Mouse (Mus musculus) embryo, embryonic 10.5 days (tissue): ENCODE measurements at regions not wholly inside any gene's neighbourhood (a gene's known extent, or its start where the extent isn't known, plus 50 kb on each side); places are given as distances from the start of the nearest gene placed in this dataset.

Source experiments
- DNase-seq: peaks from one replicate; pipeline ENCODE4 v3.0.0-alpha.2; 2015; ENCODE audit warnings: low spot score

DNA sequence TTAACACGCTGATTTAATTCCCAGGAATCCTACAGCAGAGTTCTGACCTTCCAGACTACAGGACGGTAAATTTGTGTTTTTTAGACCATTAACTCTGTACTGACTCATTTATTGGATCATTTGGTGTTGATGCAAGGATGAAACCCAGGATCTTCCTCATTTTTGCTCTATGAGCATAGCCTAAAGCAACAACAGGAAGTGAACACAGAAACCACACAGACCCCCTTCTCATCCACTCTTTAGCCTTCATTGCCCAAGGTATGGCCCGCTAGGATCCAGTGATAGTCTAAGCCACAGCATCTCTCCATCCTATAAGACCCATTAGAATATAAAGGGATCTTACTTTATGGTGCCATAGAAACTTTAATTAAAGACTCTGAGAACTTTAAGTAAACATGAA is 56.5 kb upstream of the Grin2b start:
- no peak for DNase-seq

- no peak for DNase-seq
Measured at GRCm38 (mm10) chr6:136235473-136235872, 62.2 kb upstream of the Grin2b start.

DNA sequence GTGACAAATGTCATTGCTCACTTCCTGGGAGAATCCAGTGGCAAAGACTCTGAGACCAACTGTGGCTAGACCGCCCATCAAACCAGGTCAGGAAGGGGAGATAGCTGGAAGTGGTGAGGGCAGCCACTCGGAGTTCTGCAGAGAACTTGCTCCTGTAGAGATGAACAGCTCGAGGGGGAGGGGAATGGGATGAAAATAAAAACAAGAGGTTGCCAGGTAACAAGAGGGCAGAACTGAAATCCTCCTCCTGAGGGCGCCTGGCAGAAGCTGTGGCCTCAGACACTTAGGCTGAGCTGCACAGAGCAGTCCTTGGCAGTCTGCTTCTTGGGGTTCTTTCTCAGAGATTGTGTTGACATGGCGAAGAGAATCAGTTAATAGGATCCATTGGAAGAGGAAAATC is 65.7 kb upstream of the Grin2b start:
- DNase-seq: peak; percentile 46

- no peak for DNase-seq
Measured at GRCm38 (mm10) chr6:136239416-136239815, 66.1 kb upstream of the Grin2b start.

DNA sequence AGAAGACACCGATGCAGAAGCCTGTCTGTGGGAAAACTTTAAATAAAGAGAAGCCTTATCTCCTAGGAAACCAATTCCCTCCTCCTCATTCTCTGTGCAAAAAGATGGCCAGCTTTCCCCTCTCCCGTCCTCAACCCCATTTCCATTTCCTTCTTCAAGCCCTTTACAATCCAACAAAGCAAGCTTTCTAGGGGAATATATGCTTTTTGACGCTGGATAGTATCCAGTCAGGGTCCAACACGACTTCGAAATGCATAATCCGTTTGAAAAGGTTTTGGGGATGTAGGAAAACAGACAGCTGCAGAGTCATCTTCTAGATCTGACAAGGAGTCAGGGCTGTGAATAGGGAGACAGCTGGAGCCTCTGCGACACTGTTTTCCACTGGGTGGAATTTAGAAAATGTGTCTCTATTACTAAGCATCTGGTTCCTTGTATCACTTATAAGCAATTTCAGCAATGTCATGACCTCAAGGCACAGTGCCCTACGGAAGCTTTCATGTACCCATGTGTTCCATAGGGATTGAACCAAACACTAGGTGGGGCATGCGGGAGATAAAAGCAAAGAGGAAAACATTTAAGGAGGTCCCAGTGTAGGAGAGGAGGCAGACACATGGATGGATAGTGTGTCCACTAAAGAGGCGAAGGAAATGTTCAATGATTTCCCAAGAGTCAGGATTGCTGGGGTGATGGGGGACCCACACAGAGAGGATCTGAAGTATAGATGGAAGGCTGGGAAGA is 68.4 kb upstream of the Grin2b start:
- peak; percentile 17 for DNase-seq

DNA sequence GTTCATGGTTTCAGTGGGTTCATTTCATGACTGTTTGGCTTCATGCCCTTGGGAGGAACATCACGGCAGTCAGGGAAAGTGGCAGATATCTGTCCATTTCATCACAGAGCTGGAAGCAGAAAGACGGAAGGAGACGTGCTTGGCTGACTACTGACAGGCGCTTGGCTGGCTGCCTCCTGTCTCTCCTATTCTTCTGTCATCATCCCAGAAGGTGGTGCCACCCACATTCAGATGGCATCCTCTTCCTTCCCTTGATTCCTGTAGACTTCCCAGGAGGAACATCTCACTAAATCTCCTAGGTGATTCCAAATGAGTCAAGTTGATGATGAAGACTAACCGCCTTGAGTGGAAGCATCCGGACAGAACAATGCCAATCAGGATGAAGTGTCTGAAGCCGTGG is 71.6 kb upstream of the Grin2b start:
- no peak for DNase-seq

GRCm38 (mm10) chr6:136255726-136256512 is 71.4 kb upstream of the Gm8994 start:
- DNase-seq: no peak

- no peak for DNase-seq
Measured at GRCm38 (mm10) chr6:136275742-136276141, 51.6 kb upstream of the Gm8994 start.

DNA sequence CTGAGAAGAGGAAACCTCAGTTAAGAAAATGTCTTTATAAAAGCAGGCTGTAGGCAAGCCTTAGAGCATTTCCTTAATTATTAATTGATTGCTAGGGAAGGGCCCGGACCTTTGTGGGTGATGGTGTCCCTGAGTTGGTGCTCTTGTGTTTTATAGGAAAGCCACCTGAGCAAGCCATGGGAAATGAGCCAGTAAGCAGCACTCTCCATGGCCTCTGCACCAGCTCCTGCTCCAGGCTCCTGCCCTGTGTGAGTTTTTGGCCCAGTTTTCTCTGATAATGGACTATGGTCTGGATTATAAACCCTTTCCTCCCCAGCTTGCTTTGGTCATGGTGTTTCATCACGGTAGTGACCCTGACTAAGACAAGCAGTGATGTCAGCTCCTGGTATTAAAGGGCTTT is 50.6 kb upstream of the Gm8994 start:
- no peak for DNase-seq
